9 mouse cellular contexts compared by ENCODE assay signal in the genomic region with DNA sequence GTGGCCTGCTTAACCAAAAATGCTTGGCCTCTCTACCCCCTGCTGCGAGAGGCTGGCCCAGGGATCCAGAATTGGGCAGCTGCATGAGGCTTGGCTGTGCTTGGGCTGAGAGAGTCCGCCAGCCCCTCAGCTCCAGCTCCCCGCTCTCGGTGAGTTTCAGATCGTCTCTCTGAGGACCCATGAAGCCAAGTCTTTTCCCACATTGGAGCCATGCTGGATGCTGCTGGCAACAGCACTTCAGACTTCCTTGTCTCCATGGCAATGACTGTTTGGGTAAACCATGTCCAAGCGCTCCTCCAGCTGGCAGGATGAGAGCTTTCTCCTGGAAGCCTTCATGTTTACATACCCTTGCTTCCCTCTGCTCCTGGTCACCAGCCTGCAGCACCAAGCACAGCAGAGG. TPM values are rescaled to one million over a fixed set of nuclear protein-coding genes. Genes with fewer than 3 reads are reported as not detected.
DNase-seq lines count a peak whose midpoint lies in the region; ATAC-seq and TF ChIP-seq lines count a peak whose summit lies in the region.
"Had no signal": no experiment of that assay in that cellular context is flagged by ENCODE, and none has a peak within 500 bp of the region (broad histone marks: within the 10 kb centered on the region; RNA-seq: fewer than 3 reads in every experiment).

No protein-coding gene starts in this region.

- DNase-seq in embryonic facial prominence, embryonic 14.5 days (ENCODE audit: low spot score) = peak; percentile 55
- no peak for DNase-seq in embryonic facial prominence, embryonic 10.5 days (ENCODE audit: low spot score)
- DNase-seq in ovary, postnatal 36 days (ENCODE audit: low spot score) = peak; percentile 49
- DNase-seq in ovary, postnatal 14 days (ENCODE audit: low spot score) = no peak
- peak; percentile 84 for DNase-seq in lung, embryonic 14.5 days
- no peak for DNase-seq in natural killer cell, adult 2 months (ENCODE audit: low spot score in 2 of 2)
- no peak for DNase-seq in embryo, embryonic 10 days (ENCODE audit: low spot score)

- 62% methylated on average over 6 of the region's 6 CpGs for WGBS in embryonic facial prominence, embryonic 14.5 days
- WGBS in embryonic facial prominence, embryonic 10.5 days = 80% methylated on average over 6 of the region's 6 CpGs
- 66% methylated on average over 6 of the region's 6 CpGs for whole genome bisulfite sequencing in intestine, embryonic 16.5 days
- 41% methylated on average over 6 of the region's 6 CpGs for WGBS in lung, embryonic 14.5 days

- no peak overlapping the region for H3K4me3 ChIP-seq in embryonic facial prominence, embryonic 14.5 days (ENCODE audit: low read depth, low read length)
- no peak overlapping the region for H3K4me3 ChIP-seq in embryonic facial prominence, embryonic 10.5 days
- no peak overlapping the region for H3K4me3 ChIP-seq in intestine, embryonic 16.5 days (ENCODE audit: low read length)
- H3K4me3 ChIP-seq in lung, embryonic 14.5 days (ENCODE audit: low read depth, low read length) = no peak overlapping the region

- H3K27ac ChIP-seq in embryonic facial prominence, embryonic 14.5 days (replicated peaks; ENCODE audit: low read depth, low read length) = no peak overlapping the region
- H3K27ac ChIP-seq in embryonic facial prominence, embryonic 10.5 days (replicated peaks) = no peak overlapping the region
- H3K27ac ChIP-seq in intestine, embryonic 16.5 days (ENCODE audit: low read length) = no peak overlapping the region
- H3K27ac ChIP-seq in lung, embryonic 14.5 days (ENCODE audit: low read depth) = 0 out of 2 replicates have a peak overlapping the region, but pooled peaks have one; percentile 18
- H3K27ac ChIP-seq: liver, embryonic 14.5 days had no signal

- peak; percentile 55; the same call in 1 of the 2 replicates for ATAC-seq in embryonic facial prominence, embryonic 14.5 days (ENCODE audit: low read depth)
- peak; percentile 65 for ATAC-seq in intestine, embryonic 16.5 days
- ATAC-seq in lung, embryonic 14.5 days (ENCODE audit: insufficient read depth) = peak; percentile 90

- no peak overlapping the region for H3K9ac ChIP-seq in embryonic facial prominence, embryonic 14.5 days (ENCODE audit: low read depth, low read length)
- no peak overlapping the region for H3K9ac ChIP-seq in intestine, embryonic 16.5 days (ENCODE audit: low read depth, low read length)
- no peak overlapping the region for H3K9ac ChIP-seq in lung, embryonic 14.5 days
- H3K9ac ChIP-seq: liver, embryonic 14.5 days had no signal

- no peaks in the 10 kb centered on the region for H3K4me1 ChIP-seq in embryonic facial prominence, embryonic 14.5 days (ENCODE audit: control insufficient read depth, insufficient read depth, low read length)
- H3K4me1 ChIP-seq in embryonic facial prominence, embryonic 10.5 days = no peaks in the 10 kb centered on the region
- H3K4me1 ChIP-seq in intestine, embryonic 16.5 days (ENCODE audit: control insufficient read depth, insufficient read depth, low read length) = peaks cover 5% of the 10 kb centered on the region; the same call in 1 of the 2 replicates
- peaks cover 3% of the 10 kb centered on the region; the same call in 1 of the 2 replicates for H3K4me1 ChIP-seq in lung, embryonic 14.5 days (ENCODE audit: insufficient read depth)

- H3K27me3 ChIP-seq in embryonic facial prominence, embryonic 14.5 days (replicated peaks; ENCODE audit: control insufficient read depth, insufficient read depth, low read length) = no peaks in the 10 kb centered on the region
- H3K27me3 ChIP-seq in embryonic facial prominence, embryonic 10.5 days (replicated peaks; ENCODE audit: low read depth, poor library complexity, severe bottlenecking) = no peaks in the 10 kb centered on the region
- no peaks in the 10 kb centered on the region for H3K27me3 ChIP-seq in intestine, embryonic 16.5 days (replicated peaks; ENCODE audit: control insufficient read depth, insufficient read depth, low read length)
- H3K27me3 ChIP-seq in lung, embryonic 14.5 days (ENCODE audit: insufficient read depth, low read length) = no peaks in the 10 kb centered on the region

- H3K9me3 ChIP-seq in embryonic facial prominence, embryonic 14.5 days (ENCODE audit: control insufficient read depth, low read length) = 0 out of 2 replicates have a peak, but pooled peaks cover 11% of the 10 kb centered on the region
- H3K9me3 ChIP-seq in embryonic facial prominence, embryonic 10.5 days = no peaks in the 10 kb centered on the region
- no peaks in the 10 kb centered on the region for H3K9me3 ChIP-seq in intestine, embryonic 16.5 days (ENCODE audit: control insufficient read depth, low read length)
- no peaks in the 10 kb centered on the region for H3K9me3 ChIP-seq in lung, embryonic 14.5 days (ENCODE audit: low read depth, low read length)

- H3K36me3 ChIP-seq in embryonic facial prominence, embryonic 14.5 days (ENCODE audit: control insufficient read depth, insufficient read depth, low read length) = no peaks in the 10 kb centered on the region
- no peaks in the 10 kb centered on the region for H3K36me3 ChIP-seq in embryonic facial prominence, embryonic 10.5 days (replicated peaks)
- H3K36me3 ChIP-seq in intestine, embryonic 16.5 days (ENCODE audit: control insufficient read depth, insufficient read depth, low read length) = no peaks in the 10 kb centered on the region
- H3K36me3 ChIP-seq in lung, embryonic 14.5 days (ENCODE audit: insufficient read depth) = no peaks in the 10 kb centered on the region

- TF ChIP-seq CTCF in lung, embryonic 14.5 days (IDR thresholded peaks at IDR 0.05; ENCODE audit: low read depth) = peak; percentile 40

- H3K4me2 ChIP-seq in embryonic facial prominence, embryonic 14.5 days (ENCODE audit: low read depth, low read length) = no peak overlapping the region
- no peak overlapping the region for H3K4me2 ChIP-seq in intestine, embryonic 16.5 days (ENCODE audit: low read depth, low read length)
- H3K4me2 ChIP-seq in lung, embryonic 14.5 days = no peak overlapping the region

RNA-seq across cellular contexts. Expression of a gene that starts 23.4 kb away (rescaled TPM):
- not detected in 2 replicates for polyA plus RNA-seq in embryonic facial prominence, embryonic 14.5 days (2014; fragmentation: Nextera tagmentation; extraction: Ambion mirVana)
- not detected in 2 replicates for polyA plus RNA-seq in embryonic facial prominence, embryonic 10.5 days (2016; fragmentation: Nextera tagmentation; extraction: Ambion mirVana)
- not detected in 2 replicates for polyA plus RNA-seq in intestine, embryonic 16.5 days (2015; fragmentation: Nextera tagmentation; extraction: Ambion mirVana)
- polyA plus RNA-seq in lung, embryonic 14.5 days (2014; fragmentation: Nextera tagmentation; extraction: Ambion mirVana) = not detected in 2 replicates

RNA-seq across cellular contexts. Expression of a gene that starts 44.5 kb away (rescaled TPM):
- 43.2 and 56.9 TPM in 2 replicates for polyA plus RNA-seq in embryonic facial prominence, embryonic 14.5 days (2014; fragmentation: Nextera tagmentation; extraction: Ambion mirVana)
- 7.8 and 8.2 TPM in 2 replicates for polyA plus RNA-seq in embryonic facial prominence, embryonic 10.5 days (2016; fragmentation: Nextera tagmentation; extraction: Ambion mirVana)
- polyA plus RNA-seq in intestine, embryonic 16.5 days (2015; fragmentation: Nextera tagmentation; extraction: Ambion mirVana) = 55.8 and 60.7 TPM in 2 replicates
- 43.5 and 47.1 TPM in 2 replicates for polyA plus RNA-seq in lung, embryonic 14.5 days (2014; fragmentation: Nextera tagmentation; extraction: Ambion mirVana)

Comparison
In these comparisons a context has a peak if more than half of its experiments do, and no peak if none do; other contexts are left out.
1. DNase-seq: peak in embryonic facial prominence, embryonic 14.5 days (single experiment), ovary, postnatal 36 days (single experiment) and lung, embryonic 14.5 days (single experiment); none in embryonic facial prominence, embryonic 10.5 days (single experiment), ovary, postnatal 14 days (single experiment), natural killer cell, adult 2 months (0 of 2) and embryo, embryonic 10 days (single experiment).
2. Peak in every context shown above with its lines, with median percentiles within 50 percentile points of each other: ATAC-seq.